Mouse (Mus musculus): ENCODE results near the gene Samd4.
"Not testable (repeated sequence)": the region's sequence is repeated elsewhere in the genome, so short reads cannot be mapped to it uniquely, and the experiment has no call there.

Gene Samd4

GRCm38 (mm10) chr14:47107461-47107860 is 224.8 kb downstream of the Samd4 start:
- DNase-seq (ENCODE audit: low spot score in 2 of 2), result no peak

DNA sequence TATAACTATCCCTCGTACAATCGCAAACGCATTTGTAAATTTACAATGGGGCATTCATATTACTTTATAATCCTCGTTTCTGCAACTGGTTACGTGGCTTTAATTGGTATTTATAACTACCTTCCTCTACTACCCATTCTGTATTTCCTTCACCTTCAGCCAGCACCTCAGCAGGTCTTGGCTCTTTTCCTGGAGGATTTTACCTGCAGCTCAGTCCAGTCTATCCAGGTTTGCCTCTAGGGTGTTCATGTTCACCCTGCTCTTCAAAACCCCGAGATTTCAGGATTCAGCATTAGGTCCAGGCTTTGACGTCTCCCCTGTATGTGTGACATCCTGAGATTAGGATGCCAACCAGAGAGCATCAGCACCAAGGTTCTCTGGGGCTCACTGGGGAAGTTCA is 227.7 kb downstream of the Samd4 start:
- DNase-seq (ENCODE audit: low spot score in 2 of 2), result not testable (repeated sequence)

DNA sequence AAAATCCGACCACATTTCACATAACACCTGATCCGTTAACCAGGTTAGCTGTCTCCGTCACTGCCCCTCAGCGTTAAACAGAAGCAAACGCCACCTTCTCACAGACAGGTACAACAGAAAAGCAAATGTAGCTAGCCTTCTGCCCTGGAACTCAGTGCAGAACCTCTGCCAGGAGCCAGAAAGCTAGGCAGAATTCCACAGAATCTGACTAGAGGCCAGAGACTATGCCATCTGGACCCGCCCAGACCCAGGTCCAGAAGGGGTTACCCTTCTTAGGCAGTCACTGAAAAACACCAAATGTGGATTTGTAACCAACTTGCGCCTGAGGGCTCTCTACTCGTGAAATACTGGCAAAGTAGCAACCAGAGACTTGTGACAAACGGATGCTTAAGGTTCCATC is 228.7 kb downstream of the Samd4 start:
- DNase-seq (ENCODE audit: low spot score in 2 of 2), result no peak

DNA sequence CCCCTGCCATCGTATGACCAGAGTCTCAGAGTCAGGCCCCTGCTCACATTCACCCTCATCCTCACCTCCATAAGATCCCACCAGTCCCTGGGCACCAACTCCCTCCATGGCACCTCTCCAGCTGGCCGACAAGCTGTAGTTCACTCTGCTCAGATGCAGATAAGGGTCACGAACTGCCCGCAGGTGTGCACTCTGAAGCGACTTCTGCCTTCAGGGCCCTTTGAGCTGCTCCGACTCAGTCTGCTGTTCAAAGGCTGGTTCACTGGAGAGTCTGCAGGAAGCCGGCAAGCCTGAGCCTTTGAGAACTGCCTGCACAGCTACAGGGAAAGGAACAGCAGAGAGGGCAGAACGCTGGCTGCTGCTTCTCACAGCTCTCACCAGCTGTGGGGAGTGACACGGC is 232.5 kb downstream of the Samd4 start:
- peak; percentile 48 to 49 for DNase-seq (ENCODE audit: low spot score in 2 of 2)

DNA sequence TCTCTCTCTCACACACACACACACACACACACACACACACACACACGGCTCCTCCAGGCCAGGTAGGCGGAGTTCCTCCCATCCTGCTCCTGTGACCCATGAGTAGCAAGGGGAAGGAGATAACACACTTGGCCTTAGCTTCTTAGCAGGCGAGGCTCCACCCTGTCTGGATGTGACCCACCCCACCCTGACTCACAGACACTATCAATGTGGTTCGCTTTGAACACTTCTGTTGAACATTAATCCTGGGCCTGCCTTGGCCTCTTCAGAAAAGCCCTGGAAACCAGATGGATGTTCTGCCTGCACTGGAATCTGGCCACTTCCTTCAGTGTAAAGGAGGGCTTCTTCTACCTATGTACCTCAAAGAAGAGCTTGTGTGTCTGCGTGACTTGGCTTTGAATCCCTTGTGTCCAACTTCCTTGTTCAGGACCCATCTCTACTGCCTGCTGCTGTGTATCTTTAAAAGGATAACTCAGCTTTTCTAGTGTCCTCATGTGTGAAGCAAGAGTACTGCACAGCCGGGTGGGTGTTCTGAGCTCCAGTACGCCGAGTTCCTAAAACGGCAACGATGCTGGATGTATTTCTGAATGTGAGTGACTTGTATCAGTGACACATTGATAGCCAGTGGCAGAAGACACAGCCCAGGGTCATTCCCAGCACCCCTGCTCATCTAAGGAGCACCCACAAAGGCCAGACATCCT is 233.6 kb downstream of the Samd4 start:
- peak; percentile 48 to 74 for DNase-seq (ENCODE audit: low spot score in 2 of 2)

- no peak for DNase-seq (ENCODE audit: low spot score in 2 of 2)
These were observed 234.9 kb downstream of the Samd4 start for GRCm38 (mm10) chr14:47117522-47117921.

GRCm38 (mm10) chr14:47127987-47128386 is 245.3 kb downstream of the Samd4 start:
- DNase-seq (ENCODE audit: low spot score in 2 of 2), result no peak

DNA sequence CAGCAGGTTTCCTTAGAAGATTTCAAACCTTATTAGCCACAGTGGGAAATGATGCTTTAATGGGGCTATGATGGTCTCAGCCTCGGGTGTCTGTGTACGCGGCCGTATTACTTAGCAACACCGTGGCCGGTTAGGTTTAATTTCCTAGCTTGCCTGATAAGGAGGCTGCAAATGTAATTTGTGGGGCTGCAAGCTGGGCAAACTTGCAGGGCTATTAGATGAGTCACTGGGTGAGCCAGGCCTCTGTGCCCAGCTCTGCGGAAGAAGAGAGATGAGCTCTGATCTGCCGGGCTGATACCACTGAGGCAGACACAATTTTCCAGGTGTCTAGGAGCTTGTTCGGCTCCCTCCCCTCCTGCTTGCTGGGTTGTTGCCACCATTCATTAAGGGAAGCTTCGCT is 251.3 kb downstream of the Samd4 start:
- DNase-seq (ENCODE audit: low spot score in 2 of 2), result peak in 1 of 2 experiments; percentile 8

DNA sequence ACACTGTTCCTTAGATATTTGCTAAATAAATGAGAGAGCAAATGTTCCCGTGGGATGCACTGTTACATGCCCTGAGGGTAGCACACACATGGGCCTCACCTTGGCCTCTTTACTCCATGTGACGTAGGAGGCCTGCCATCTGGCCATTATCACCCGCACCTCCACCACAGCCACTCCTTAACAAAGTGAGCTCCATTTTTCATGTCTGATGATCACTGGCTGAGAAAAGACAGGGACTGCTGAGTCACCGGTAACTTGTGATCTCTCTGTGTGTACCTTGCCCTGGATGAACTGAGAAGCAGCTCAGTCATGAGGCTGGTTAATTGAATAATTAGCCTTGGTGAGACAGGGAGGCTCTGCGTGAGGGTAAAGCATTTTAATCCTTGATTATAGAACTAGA is 254.0 kb downstream of the Samd4 start:
- peak in 1 of 2 experiments; percentile 8 for DNase-seq (ENCODE audit: low spot score in 2 of 2)

GRCm38 (mm10) chr14:47138853-47139252 is 256.2 kb downstream of the Samd4 start:
- DNase-seq (ENCODE audit: low spot score in 2 of 2), result peak in 1 of 2 experiments; percentile 5

GRCm38 (mm10) chr14:47144326-47144725 is 261.7 kb downstream of the Samd4 start:
- DNase-seq (ENCODE audit: low spot score in 2 of 2), result peak in 1 of 2 experiments; percentile 6

GRCm38 (mm10) chr14:47151306-47151705 is 268.7 kb downstream of the Samd4 start:
- peak in 1 of 2 experiments; percentile 2 for DNase-seq (ENCODE audit: low spot score in 2 of 2)

DNA sequence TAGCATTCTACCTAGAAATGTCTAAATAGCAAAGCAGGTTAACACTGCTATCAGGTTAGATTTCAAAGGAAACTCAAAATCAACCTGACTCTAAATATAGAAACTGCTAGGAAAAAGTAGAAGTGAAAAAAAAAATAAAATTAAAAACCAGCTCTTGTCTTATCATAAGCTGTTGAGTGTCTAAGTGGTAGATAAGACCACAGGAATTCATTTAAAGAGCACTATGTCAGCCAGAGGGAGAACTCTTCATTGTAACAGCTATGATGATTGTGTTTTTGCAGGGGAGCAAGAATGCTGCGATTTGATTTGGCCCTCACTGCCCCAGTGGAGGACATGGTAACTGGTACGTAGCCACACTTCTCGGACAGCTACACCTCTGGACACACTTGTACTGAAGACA is 271.6 kb downstream of the Samd4 start:
- DNase-seq (ENCODE audit: low spot score in 2 of 2), result no peak
